Mouse (Mus musculus) left cerebral cortex, postnatal 36 days (tissue): ENCODE data around the gene Il17d. TPM values are rescaled to one million over a fixed set of nuclear protein-coding genes. Genes with fewer than 3 reads are reported as not detected.

Experiments used
- DNase-seq, 2 experiments: peaks; one replicate each; pipeline ENCODE4 v3.0.0; 2021 to 2022; ENCODE audit warnings: low spot score in 2 of 2, mixed read lengths in 1 of 2
- intact Hi-C: fragments of 180-260 bp; cut with DNase I; formaldehyde crosslinking; loops from one replicate; pipeline ENCODE4 v1.15.1; 2025
- total RNA-seq, 2 experiments: library from RNA; stranded (reverse); gene quantifications; 2 replicates each; pipeline ENCODE4 v1.2.3; 2021

Gene Il17d
- total RNA-seq, 2 experiments from 2014 or later, result 15.0 to 17.1 TPM

- intact Hi-C loops, result loop anchor here (5.0 kb wide), 1 partner anchor 83 kb away; no protein-coding TSS in a partner anchor
Observed at GRCm38 (mm10) chr14:57533841-57534240, 9.3 kb downstream of the Il17d start.

DNA sequence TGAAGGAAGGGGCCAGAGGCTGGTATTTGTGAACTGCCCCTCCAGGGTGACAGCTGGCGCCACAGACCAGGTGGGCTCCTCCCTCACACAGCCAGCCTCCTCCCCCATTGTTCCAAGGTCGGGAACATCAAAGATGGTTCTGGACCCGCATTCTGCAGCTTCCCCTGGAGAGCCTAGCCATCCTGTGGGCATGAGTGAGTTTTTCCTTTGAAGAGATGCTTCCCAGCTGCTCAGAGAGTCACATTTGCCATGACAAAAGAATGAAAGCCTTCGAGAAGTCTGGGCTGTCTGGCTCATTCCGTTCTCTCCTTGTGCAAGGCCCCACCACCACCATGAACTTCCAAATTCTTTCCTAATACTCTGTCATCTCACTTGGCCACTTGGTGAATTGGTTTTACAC lies 9.8 kb downstream of the Il17d start:
- no peak for DNase-seq
- intact Hi-C loops, result loop anchor here (5.0 kb wide), 1 partner anchor 83 kb away; no protein-coding TSS in a partner anchor

More at GRCm38 (mm10) chr14:57533841-57534240, 9.3 kb downstream of the Il17d start:
- DNase-seq, result no peak

- DNase-seq, result no peak
- intact Hi-C loops, result loop anchor here (5.0 kb wide), 1 partner anchor 82 kb away; no protein-coding TSS in a partner anchor
Observed at GRCm38 (mm10) chr14:57534961-57535360, 10.4 kb downstream of the Il17d start.

- intact Hi-C loops, result no loop called here
- no peak for DNase-seq
Observed at GRCm38 (mm10) chr14:57535646-57536045, 11.1 kb downstream of the Il17d start.

DNA sequence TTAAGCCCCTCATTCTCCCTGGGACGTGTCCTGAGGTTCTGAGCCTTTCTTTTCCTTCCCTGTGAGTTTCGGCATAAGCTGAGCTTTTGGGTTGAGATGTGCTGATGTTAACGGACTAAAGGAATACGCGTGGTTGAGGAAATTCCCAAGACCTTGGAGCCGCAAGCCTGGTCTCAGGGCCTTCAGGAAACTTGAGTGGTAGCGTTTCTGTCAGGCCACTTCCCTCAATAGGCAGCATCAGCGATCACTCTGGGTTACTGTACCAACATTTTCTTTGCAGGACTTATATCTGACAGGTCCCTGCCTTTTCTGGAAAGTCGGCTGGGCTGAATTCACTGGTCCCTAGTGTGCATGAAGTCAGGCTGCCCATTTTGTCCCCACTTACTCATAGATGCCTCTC lies 12.2 kb downstream of the Il17d start:
- intact Hi-C loops, result no loop called here
- DNase-seq, result no peak

DNA sequence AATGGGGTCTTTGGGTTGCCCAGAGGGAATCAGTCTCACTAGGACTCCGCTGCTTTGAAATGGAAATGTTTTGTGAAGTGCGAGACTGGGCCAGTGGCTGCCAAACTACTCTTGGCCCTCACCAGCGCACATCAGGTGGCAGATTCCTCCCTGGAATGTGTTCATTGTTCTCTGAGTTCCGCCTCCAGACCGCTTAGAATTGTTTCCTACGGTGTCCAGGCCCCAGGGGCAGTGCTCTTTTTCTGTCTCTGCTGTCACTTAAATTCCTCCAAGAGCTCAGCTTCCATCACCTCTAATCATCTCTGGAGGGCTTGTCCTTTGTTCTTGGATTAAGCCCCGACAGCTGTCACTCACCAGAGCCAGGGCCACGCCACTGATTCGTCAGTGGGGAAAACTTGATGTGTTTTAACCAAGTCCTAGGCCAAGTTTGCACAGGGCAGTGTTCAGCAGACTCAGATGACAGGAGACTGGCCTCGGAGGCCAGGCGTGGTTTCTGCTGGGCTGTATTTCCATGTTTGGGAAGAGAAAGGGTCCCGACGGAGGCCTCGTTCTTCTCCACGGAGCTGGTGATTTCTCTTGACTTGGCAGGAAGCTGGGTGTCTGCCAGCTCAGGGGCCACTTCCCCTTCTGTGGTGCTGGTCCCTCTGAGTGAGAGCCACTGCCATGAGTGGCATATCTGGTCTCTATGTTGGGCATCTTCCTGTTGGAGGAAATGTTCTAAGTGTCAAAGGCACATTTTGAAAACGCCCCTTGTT lies 12.9 kb downstream of the Il17d start:
- no peak for DNase-seq
- intact Hi-C loops, result no loop called here

- DNase-seq, result peak; percentile 49 to 56
- intact Hi-C loops, result no loop called here
Observed at GRCm38 (mm10) chr14:57540683-57541082, 16.1 kb downstream of the Il17d start.

GRCm38 (mm10) chr14:57542231-57542630 lies 17.7 kb downstream of the Il17d start:
- DNase-seq, result no peak
- intact Hi-C loops, result no loop called here

DNA sequence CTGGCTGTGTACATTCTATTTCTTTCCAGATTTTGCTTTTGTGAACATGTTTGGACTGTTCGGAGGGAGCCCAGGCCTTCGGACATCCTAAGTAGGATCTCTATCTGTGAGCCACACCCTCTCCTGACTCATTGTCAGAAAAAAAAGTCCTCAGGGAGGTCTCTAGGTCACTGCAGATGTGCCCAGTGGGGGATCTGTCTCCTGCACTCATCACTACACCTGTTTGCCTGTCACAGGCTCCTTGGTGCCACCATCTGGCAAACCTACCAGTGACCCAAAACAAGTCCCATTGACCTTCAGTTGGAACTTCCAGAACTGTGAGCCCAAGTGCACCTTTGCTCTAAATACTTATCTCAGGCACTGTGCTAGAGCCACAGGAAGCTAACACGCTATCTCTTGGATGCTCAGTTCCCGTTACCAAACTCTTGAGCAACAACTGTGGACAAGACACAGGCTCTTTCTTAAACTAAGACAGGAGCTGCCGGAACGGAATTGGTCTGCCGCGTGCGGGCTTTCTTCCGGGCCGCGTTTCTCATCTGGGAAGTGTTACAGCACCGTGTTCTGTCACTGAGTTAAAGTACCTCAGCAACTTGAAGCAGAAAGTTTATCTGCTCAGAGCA lies 19.0 kb downstream of the Il17d start:
- intact Hi-C loops, result no loop called here
- no peak for DNase-seq

DNA sequence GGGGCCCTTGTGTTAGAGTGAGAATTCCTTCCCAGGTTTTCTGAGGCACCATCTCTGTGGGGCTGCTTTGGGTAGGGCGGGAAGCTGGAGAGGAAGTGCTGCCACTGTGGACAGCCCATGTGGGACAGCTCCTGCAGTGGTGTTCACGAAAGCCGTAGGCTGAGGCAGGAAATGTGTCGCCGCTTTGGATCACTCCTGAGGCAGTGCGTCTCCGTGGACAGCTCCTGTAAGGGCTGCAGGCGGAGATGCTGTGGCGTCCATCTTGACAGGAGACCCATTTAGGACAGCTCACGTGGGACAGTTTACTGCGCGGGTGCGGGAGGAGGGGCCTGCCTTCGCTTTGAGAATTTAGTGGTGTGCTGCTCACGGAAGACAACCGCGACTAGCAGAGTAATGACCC lies 20.9 kb downstream of the Il17d start:
- intact Hi-C loops, result no loop called here

GRCm38 (mm10) chr14:57546131-57546530 lies 21.6 kb downstream of the Il17d start:
- intact Hi-C loops, result no loop called here
- no peak for DNase-seq

More for the DNA sequence above, 20.9 kb downstream of the Il17d start:
- DNase-seq, result no peak

- intact Hi-C loops, result no loop called here
- DNase-seq, result no peak
Observed at GRCm38 (mm10) chr14:57546557-57547021, 22.0 kb downstream of the Il17d start.

DNA sequence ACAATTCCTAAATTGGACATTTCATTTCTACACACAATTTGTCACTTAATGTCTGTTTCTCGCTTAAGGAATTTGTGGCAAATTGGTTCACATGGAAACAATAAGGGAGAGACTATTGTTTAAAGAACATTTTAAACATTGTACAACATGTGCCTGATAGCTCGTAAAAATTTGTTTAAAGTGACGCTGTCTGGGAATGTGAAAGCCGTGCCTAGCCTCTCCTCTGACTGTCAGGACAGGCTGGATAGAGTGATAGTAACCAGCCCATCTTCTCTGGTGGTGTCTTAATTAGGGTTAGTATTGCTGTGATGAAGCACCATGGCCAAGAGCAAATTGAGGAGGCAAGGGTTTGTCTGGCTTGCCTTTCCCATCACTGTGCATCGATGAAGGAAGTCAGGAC lies 22.5 kb downstream of the Il17d start:
- intact Hi-C loops, result no loop called here
- DNase-seq, result no peak

DNA sequence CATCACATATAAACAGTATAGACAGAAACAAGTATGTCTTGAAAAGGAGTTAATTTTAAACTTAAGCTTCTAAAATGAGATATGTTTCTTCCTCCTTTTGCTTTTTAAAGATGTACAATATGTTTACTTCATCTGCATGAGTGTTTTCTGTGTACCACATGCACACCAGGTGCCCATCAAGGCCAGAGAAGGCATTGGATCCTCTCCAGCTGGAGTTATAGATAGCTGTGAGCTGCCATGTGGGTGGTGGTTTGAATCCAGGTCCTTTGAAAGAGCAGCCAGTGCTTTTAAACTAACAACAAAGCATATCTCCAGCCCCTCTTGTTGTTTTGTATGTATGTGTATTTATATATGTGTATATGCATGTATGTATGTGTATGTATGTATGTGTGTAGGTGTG lies 28.4 kb downstream of the Il17d start:
- intact Hi-C loops, result no loop called here
- no peak for DNase-seq

GRCm38 (mm10) chr14:57554434-57554833 lies 29.9 kb downstream of the Il17d start:
- intact Hi-C loops, result no loop called here

DNA sequence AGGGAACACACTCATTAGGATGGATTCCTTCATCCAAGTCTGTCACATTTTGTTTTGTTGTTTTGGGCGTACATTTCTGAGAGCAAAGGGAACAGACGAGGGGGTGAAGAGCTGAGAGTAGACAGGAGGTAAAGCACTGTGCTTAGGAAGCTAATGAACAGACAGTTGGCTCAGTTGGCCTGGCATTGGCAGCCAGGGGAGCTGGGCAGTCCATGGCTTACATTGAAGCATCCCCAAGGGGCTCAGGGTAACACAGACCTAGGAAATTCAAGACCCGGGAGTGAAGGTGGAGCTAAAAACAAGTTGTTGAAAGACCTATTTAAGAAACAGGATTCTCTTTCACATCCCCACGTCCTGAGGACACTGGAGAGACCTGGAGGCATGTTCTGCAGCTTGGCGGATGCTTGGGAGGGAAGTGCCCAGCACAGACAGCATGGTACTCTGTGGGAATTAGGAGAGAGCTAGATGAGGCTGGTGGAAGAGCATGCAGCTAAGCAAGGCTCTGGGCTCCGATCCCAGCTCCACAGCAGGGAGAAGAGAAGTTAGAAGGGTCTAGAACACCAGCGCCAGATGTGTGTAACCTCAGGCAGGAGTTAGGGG lies 31.0 kb downstream of the Il17d start:
- DNase-seq, result no peak
- intact Hi-C loops, result no loop called here

More at GRCm38 (mm10) chr14:57554434-57554833, 29.9 kb downstream of the Il17d start:
- no peak for DNase-seq

- intact Hi-C loops, result no loop called here
- DNase-seq, result no peak
Observed at GRCm38 (mm10) chr14:57556922-57557321, 32.3 kb downstream of the Il17d start.

- intact Hi-C loops, result no loop called here
- DNase-seq, result no peak
Observed at GRCm38 (mm10) chr14:57565626-57566025, 41.0 kb downstream of the Il17d start.

DNA sequence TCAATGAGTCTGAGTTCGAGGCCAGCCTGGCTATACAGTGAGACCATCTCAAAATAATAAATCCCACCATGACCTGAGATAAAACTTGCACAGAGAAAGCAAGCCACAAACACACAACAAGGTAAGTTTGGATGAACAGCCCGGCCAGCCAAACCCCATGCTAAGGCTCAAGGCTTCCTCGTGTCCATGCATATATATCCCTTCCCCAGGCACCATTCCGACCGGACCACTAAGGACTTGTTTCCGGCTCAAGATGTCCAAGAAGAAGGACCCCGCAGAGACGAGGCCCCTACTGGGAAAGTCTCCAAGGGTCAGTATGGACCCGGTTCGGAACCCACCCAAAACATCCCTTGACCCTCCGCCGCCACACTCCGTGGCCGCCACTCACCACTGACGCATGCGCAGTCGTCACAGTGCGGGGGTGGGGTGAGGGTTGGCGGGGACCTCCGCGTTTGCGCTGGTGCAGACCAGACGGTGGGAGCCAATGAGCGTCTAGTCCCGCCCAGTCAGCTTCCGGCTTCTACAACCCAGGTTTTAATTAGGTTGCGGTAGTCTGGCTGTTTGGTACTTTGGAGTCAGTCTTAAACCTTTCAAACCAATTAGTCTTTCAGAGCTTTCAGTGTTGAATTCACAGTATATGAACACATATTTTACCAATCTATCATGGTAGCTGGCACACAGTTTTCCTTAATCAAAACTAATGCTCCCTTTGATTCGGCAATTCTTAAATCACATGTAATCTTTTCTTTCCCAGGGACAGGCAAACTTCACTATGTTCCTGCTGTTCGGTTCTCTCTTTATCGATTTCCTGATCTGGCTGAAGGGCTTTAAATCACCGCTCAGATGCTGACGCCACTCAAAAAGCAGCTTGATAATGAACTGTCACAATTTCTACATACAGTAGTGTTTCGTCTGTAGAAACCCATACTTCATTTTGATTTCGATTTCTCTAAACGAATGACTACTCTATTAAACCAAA lies 46.9 kb downstream of the Il17d start, which contains the start of gene Eef1akmt1:
Gene Eef1akmt1 (minus strand): TSS at position 458 of the 979 bp plus-strand sequence.
- DNase-seq, result peak; percentile 95 to 96
- intact Hi-C loops, result loop anchor here (5.0 kb wide), 1 partner anchor 44 kb away; no protein-coding TSS in a partner anchor
